Mouse (Mus musculus): Measurements from ENCODE around the gene 9130230L23Rik.

GRCm38 (mm10) chr5:65997813-65998212 lies 6.3 kb downstream of the 9130230L23Rik start:
- no peak for TF ChIP-seq CTCF (IDR thresholded peaks at IDR 0.05; ENCODE audit: extremely low read depth, insufficient read depth, insufficient read length, insufficient replicate concordance)
- TF ChIP-seq POLR2A (IDR thresholded peaks at IDR 0.05; ENCODE audit: low read depth, low read length) = no peak
